In genomic region chr5:75871120-75871519, GRCm38 (mm10) we compare ENCODE assay signal across 9 mouse cellular contexts.
DNase-seq lines count a peak whose midpoint lies in the region; ATAC-seq lines count a peak whose summit lies in the region.
"Had no signal": no experiment of that assay in that cellular context is flagged by ENCODE, and none has a peak within 500 bp of the region (broad histone marks: within the 10 kb centered on the region; RNA-seq: fewer than 3 reads in every experiment).

No protein-coding gene starts in this region.

- no peak overlapping the region for H3K4me2 ChIP-seq in neural tube, embryonic 15.5 days
- no peak overlapping the region for H3K4me2 ChIP-seq in limb, embryonic 13.5 days (replicated peaks)
- H3K4me2 ChIP-seq: heart, embryonic 13.5 days had no signal

- DNase-seq in neural tube, embryonic 10.5 days (ENCODE audit: extremely low spot score, low spot score) = peak; percentile 80
- peak; percentile 36 for DNase-seq in c-Kit-negative CD71-positive TER-119-positive erythroid progenitor cells, embryonic 14.5 days (ENCODE audit: low read depth, low spot score)
- peak; percentile 61 to 69 for DNase-seq in frontal cortex, postnatal 36 days (ENCODE audit: low spot score in 2 of 2)
- peak; percentile 80 for DNase-seq in kidney, adult 9 months
- peak; percentile 49 for DNase-seq in ovary, postnatal 36 days (ENCODE audit: low spot score)
- DNase-seq in urinary bladder, postnatal 14 days (ENCODE audit: low spot score) = peak; percentile 78

- whole genome bisulfite sequencing in neural tube, embryonic 15.5 days = 26% methylated on average over 8 of the region's 8 CpGs
- WGBS in limb, embryonic 13.5 days = 29% methylated on average over 8 of the region's 8 CpGs

- H3K4me1 ChIP-seq in neural tube, embryonic 15.5 days = no peaks in the 10 kb centered on the region
- no peaks in the 10 kb centered on the region; the same call in 1 of the 2 replicates for H3K4me1 ChIP-seq in limb, embryonic 13.5 days

- no peaks in the 10 kb centered on the region for H3K9me3 ChIP-seq in neural tube, embryonic 15.5 days (replicated peaks)
- no peaks in the 10 kb centered on the region for H3K9me3 ChIP-seq in limb, embryonic 13.5 days

- no peak overlapping the region for H3K27ac ChIP-seq in neural tube, embryonic 15.5 days (replicated peaks)
- no peak overlapping the region for H3K27ac ChIP-seq in limb, embryonic 13.5 days
- H3K27ac ChIP-seq: heart, embryonic 13.5 days had no signal

- H3K27me3 ChIP-seq in neural tube, embryonic 15.5 days (replicated peaks) = no peaks in the 10 kb centered on the region
- H3K27me3 ChIP-seq in limb, embryonic 13.5 days = no peaks in the 10 kb centered on the region
- H3K27me3 ChIP-seq: heart, embryonic 13.5 days had no signal

- H3K36me3 ChIP-seq in neural tube, embryonic 15.5 days = no peaks in the 10 kb centered on the region
- H3K36me3 ChIP-seq in limb, embryonic 13.5 days = no peaks in the 10 kb centered on the region
- H3K36me3 ChIP-seq: heart, embryonic 13.5 days had no signal

- no peak for ATAC-seq in neural tube, embryonic 15.5 days (ENCODE audit: low FRiP score)
- ATAC-seq in limb, embryonic 13.5 days (ENCODE audit: low FRiP score, low read depth) = 0 out of 2 replicates have a peak, but pooled peaks have one; percentile 71

- H3K9ac ChIP-seq in neural tube, embryonic 15.5 days (replicated peaks) = no peak overlapping the region
- H3K9ac ChIP-seq in limb, embryonic 13.5 days = no peak overlapping the region
- H3K9ac ChIP-seq: heart, embryonic 13.5 days had no signal

- no peak overlapping the region for H3K4me3 ChIP-seq in neural tube, embryonic 15.5 days (replicated peaks)
- H3K4me3 ChIP-seq in limb, embryonic 13.5 days = no peak overlapping the region
- H3K4me3 ChIP-seq: heart, embryonic 13.5 days had no signal
